Mouse (Mus musculus) stomach, embryonic 16.5 days (tissue): ENCODE results near the gene Smyd5. TPM values are rescaled to one million over a fixed set of nuclear protein-coding genes. Genes with fewer than 3 reads are reported as not detected.

Experiments
- ATAC-seq: fragments of 200-750 bp; cut with Nextera tagmentation; 2 replicates; pipeline ENCODE4 v1.8.0; 2017; ENCODE audit warnings: moderate number of reproducible peaks, moderate TSS enrichment; ENCODE audit not compliant: insufficient read depth, low FRiP score
- H3K27ac ChIP-seq: fragments of 300-500 bp; sonication (generic); 2 replicates; pipeline ENCODE4 v1.5.1; 2014; ENCODE audit warnings: low read length
- H3K27me3 ChIP-seq: fragments of 300-500 bp; sonication (generic); 2 replicates; pipeline ENCODE4 v1.6.1; 2014; ENCODE audit warnings: low read length, control low read depth, mixed read lengths; ENCODE audit not compliant: control insufficient read depth, insufficient read depth
- H3K36me3 ChIP-seq: fragments of 300-500 bp; sonication (generic); 2 replicates; pipeline ENCODE4 v1.6.1; 2014; ENCODE audit warnings: low read length; ENCODE audit not compliant: control insufficient read depth, insufficient read depth
- H3K4me1 ChIP-seq: fragments of 300-500 bp; sonication (generic); 2 replicates; pipeline ENCODE4 v1.6.1; 2014; ENCODE audit warnings: low read length, control low read depth, mixed read lengths; ENCODE audit not compliant: control insufficient read depth, insufficient read depth
- H3K4me2 ChIP-seq: fragments of 300-500 bp; sonication (generic); 2 replicates; pipeline ENCODE4 v1.6.1; 2014; ENCODE audit warnings: low read depth, low read length, mixed read lengths
- H3K4me3 ChIP-seq: fragments of 300-500 bp; sonication (generic); replicated peaks from 2 replicates; pipeline ENCODE4 v1.5.1; 2014; ENCODE audit warnings: mild to moderate bottlenecking, low read length
- H3K9ac ChIP-seq: fragments of 300-500 bp; sonication (generic); 2 replicates; pipeline ENCODE4 v1.6.1; 2014; ENCODE audit warnings: low read length
- H3K9me3 ChIP-seq: fragments of 300-500 bp; sonication (generic); replicated peaks from 2 replicates; pipeline ENCODE4 v1.6.1; 2016; ENCODE audit warnings: low read length, control low read depth; ENCODE audit not compliant: control insufficient read depth
- WGBS: fragments of 180-500 bp; shearing (Covaris S2); extraction: QIAGEN DNeasy Blood & Tissue Kit; methylation state at CpG from one replicate; pipeline ENCODE4 v1.1.7; 2014; 5-methylcytosine and 5-hydroxymethylcytosine counted together
- polyA plus RNA-seq: library from polyadenylated mRNA; unstranded; fragments of >200 nt; fragmentation: Nextera tagmentation; extraction: Ambion mirVana; gene quantifications from 2 replicates; pipeline ENCODE4 v1.2.1, GENCODE M21; 2015

Smyd5 gene
- polyA plus RNA-seq, 1 experiment from 2014 or later, result 41.6 TPM

DNA sequence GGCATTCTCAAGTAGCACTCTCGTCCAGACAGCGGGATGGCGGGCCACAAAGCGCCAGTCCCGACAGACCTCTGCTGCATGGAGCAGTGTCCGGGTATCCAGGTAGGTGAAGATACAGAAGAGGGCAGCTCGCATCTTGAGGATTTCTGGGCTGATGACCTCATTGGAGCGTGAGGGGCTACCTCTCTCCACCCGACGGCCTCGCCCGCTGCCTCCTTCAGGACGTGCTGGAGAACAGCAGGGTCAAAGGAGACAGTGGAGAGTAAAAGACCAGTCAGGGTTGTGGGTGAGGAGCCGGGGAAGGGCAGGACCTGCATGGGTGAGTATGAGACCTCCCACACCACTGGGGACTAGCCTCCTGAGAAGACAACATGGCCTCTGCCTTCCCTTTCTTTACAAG is 46.6 kb downstream of the Smyd5 start:
- Histone ChIP-seq H3K4me2 (no peak overlapping the region), H3K4me1 (no peaks in the 10 kb centered on the region), H3K27ac (no peak overlapping the region), H3K9ac (no peak overlapping the region), H3K4me3 (no peak overlapping the region), H3K36me3 (no peaks in the 10 kb centered on the region), H3K27me3 (peaks cover 4% of the 10 kb centered on the region; the same call in 1 of the 2 replicates), H3K9me3 (no peaks in the 10 kb centered on the region)
- WGBS, result 39% methylated on average over 14 of the region's 14 CpGs
- no peak for ATAC-seq

DNA sequence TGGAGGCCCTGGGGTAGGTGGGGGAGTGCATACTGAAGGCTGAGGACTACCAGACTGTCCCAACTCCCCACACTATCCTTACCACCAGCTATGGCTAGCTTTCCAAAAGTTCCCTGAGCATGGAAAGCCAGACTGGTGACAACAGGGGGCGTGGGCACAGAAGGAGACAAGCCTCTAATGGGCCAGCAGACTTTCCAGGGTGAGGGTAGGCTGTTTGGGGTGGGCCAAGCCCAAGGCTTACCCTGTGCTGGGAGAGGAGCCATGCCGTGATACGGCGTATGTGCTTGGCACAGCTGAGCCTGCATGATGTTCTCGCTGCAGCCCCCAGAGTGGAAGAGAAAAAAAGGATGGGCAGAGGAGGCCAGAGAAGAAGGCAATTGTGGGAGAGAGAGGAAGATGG is 48.2 kb downstream of the Smyd5 start:
- Histone ChIP-seq H3K36me3 (no peaks in the 10 kb centered on the region), H3K4me2 (no peak overlapping the region), H3K27ac (no peak overlapping the region), H3K9me3 (no peaks in the 10 kb centered on the region), H3K4me3 (no peak overlapping the region), H3K27me3 (peaks cover 20% of the 10 kb centered on the region), H3K4me1 (peaks cover 6% of the 10 kb centered on the region; the same call in 1 of the 2 replicates), H3K9ac (no peak overlapping the region)
- no peak for ATAC-seq
- WGBS, result 80% methylated on average over 5 of the region's 5 CpGs

DNA sequence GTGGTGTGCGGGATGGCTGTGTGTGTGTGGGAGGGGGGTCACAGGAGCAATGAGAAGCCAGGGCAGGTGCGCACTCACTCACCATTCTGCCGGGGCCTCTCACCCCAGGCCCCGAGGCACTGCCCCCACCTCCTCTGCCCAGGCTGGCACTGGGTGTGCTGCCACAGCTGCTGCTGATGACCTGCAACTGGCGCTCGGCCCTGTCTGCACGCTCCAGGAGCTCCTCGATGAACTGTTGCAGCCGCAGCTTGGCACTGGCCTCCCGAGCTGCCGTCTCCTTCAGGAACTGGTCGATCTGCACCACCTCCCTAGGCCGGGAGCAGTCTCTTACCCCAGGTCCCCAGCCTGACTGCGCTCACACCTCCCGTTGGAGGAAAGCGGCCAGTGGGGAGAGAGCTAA is 48.9 kb downstream of the Smyd5 start:
- Histone ChIP-seq H3K36me3 (no peaks in the 10 kb centered on the region), H3K4me2 (no peak overlapping the region), H3K9me3 (no peaks in the 10 kb centered on the region), H3K4me3 (no peak overlapping the region), H3K27ac (no peak overlapping the region), H3K4me1 (peaks cover 6% of the 10 kb centered on the region; the same call in 1 of the 2 replicates), H3K9ac (no peak overlapping the region), H3K27me3 (peaks cover 24% of the 10 kb centered on the region)
- no peak for ATAC-seq
- 64% methylated on average over 14 of the region's 16 CpGs for WGBS

DNA sequence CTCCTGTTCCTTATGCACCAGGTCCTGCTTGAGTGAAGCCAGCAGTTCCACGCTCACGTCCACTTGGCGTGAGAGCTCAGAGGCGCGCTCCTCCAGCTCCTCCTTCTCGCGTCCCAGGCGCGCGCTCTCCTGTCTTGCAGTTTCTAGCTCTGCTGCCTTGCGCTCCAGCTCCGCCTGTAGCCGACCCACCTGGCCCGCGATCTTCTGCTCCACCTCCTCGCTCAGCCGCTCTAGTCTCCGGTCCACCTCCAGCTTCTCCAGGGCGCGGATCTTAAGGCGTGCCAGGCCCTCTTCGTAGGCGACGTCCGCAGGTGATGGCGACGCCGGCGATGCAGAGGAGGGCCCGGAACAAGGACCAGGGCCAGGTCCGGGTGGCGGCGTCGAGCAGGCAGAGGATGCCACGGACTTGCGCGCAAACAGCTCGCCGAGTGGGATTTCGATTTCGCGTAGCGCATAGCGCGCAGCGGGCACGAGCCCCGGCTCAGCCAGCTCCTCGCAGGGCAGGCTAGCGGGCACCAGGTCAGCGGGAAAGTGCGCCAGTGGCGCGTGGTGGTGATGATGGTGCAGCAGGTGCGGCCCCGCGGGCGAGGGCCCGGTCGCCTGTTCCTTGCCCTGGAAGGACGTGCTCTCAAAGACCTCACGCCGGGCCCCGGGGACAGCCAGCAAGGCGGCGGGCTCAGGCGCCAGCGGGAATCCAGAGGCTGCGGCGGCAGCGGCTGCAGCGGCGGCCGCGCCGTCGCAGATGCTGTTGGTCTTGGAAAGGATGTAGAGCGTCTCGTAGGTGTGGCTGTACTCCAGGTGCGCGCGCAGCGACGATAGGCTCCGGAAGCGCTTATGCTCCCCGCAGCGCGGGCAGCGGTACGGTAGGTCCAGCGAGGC is 52.3 kb downstream of the Smyd5 start:
- H3K4me3 ChIP-seq, result peak overlapping the region; percentile 40
- no peak overlapping the region for H3K27ac ChIP-seq
- peak overlapping the region; percentile 45; the same call in 1 of the 2 replicates for H3K9ac ChIP-seq
- H3K27me3 ChIP-seq, result peaks cover 24% of the 10 kb centered on the region
- H3K9me3 ChIP-seq, result no peaks in the 10 kb centered on the region
- H3K36me3 ChIP-seq, result no peaks in the 10 kb centered on the region
- H3K4me1 ChIP-seq, result peaks cover 6% of the 10 kb centered on the region; the same call in 1 of the 2 replicates
- no peak for ATAC-seq
- peak overlapping the region; percentile 55 for H3K4me2 ChIP-seq
- 4% methylated on average over 90 of the region's 92 CpGs for WGBS

DNA sequence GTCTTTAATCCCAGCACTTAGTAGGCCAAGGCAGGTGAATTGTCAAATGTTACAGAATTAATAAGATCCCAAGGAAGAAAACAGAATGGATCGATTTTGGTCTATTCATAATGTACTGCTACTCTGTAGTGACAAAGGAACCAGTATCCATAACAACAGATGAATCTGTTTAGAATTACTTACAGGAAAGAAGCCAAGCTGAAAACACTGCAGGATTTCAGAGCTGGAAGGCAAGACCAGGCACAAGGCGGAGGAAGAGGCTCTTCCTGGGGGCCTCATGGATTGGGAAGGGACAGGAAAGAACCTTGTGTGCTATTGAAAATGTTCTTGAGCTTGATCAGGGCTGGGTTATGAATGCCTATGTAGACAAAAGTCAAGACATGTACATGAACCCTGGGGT is 53.9 kb downstream of the Smyd5 start:
- H3K27me3 ChIP-seq, result peaks cover 24% of the 10 kb centered on the region
- H3K36me3 ChIP-seq, result no peaks in the 10 kb centered on the region
- no peak overlapping the region for H3K4me3 ChIP-seq
- peaks cover 6% of the 10 kb centered on the region; the same call in 1 of the 2 replicates for H3K4me1 ChIP-seq
- H3K9me3 ChIP-seq, result no peaks in the 10 kb centered on the region
- H3K27ac ChIP-seq, result no peak overlapping the region
- no peak overlapping the region for H3K9ac ChIP-seq
- no peak overlapping the region for H3K4me2 ChIP-seq
- 75% methylated on average over 2 of the region's 2 CpGs for WGBS
- no peak for ATAC-seq

DNA sequence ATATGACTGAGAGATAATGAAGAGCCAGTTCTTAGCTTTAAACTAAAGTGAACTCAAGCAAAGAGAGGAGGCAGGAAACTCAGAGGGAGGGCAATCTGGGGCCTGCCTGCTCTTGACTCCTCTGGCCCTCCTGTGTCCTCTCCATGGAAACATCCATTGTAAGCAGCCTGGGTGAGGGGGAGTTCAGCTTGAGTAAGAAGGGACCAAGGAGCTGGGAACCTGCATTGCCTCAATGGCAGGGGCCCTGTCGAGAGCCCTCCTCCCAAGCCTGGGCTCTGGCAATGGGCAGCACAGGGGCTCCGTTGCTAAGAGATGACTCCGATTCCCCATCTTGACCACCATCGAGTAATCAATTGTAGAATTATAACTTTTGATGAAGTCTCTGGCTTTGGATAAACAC is 56.7 kb downstream of the Smyd5 start:
- H3K4me1 ChIP-seq, result peaks cover 6% of the 10 kb centered on the region; the same call in 1 of the 2 replicates
- no peaks in the 10 kb centered on the region for H3K9me3 ChIP-seq
- no peak overlapping the region for H3K9ac ChIP-seq
- no peaks in the 10 kb centered on the region for H3K36me3 ChIP-seq
- WGBS, result 83% methylated on average over 4 of the region's 4 CpGs
- no peak overlapping the region for H3K4me3 ChIP-seq
- no peak overlapping the region for H3K4me2 ChIP-seq
- no peak for ATAC-seq
- H3K27me3 ChIP-seq, result peaks cover 19% of the 10 kb centered on the region
- H3K27ac ChIP-seq, result no peak overlapping the region

DNA sequence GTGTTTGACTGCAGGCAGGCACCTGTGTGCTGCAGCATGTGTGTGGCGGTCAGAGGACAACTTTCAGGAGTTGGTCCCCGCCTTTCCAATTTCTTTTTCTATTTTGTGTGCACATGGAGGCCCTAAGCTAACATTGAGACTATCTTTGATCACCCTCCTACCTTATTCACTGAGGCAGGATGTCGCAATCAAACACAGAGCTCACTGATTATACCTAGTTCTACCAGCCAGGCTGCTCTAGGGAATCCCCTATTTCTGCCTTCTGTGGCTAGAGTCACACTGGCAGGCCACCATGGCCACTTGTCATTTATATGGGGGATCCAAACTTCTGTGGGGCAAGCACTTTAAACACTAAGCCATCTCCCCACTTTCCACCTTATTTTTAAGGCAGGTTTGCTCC is 57.9 kb downstream of the Smyd5 start:
- Histone ChIP-seq H3K4me2 (peak overlapping the region; percentile 25; the same call in 1 of the 2 replicates), H3K36me3 (no peaks in the 10 kb centered on the region)

DNA sequence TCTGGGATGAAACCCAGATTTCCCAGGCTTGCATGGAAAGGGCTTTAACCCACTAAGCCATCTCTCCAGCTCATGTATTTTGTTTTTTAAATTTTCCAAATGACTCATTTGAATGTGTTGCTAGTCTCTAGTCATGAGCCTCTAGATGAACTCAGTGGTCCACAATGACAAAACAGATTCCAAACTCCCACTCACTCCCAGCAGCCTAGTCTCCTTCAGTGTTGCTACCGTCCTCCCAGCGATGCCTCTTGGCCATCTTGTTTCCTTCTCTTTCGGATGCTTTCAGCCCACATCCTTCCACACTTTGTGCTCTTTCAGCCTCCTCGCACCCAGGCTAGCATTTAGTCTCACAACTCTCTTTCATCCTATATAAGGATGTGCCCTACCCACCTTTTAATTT is 58.5 kb downstream of the Smyd5 start:
- Histone ChIP-seq H3K9ac (no peak overlapping the region), H3K4me3 (no peak overlapping the region), H3K4me2 (peak overlapping the region; percentile 25; the same call in 1 of the 2 replicates), H3K36me3 (no peaks in the 10 kb centered on the region), H3K27ac (no peak overlapping the region), H3K27me3 (peaks cover 1% of the 10 kb centered on the region; the same call in 1 of the 2 replicates), H3K9me3 (no peaks in the 10 kb centered on the region), H3K4me1 (no peaks in the 10 kb centered on the region)
- no peak for ATAC-seq
- WGBS, result 83% methylated on average over 4 of the region's 4 CpGs

More for the DNA sequence above, 57.9 kb downstream of the Smyd5 start:
- H3K4me1 ChIP-seq, result peaks cover under 1% of the 10 kb centered on the region; the same call in 1 of the 2 replicates
- H3K9ac ChIP-seq, result no peak overlapping the region
- H3K27ac ChIP-seq, result 0 out of 2 replicates have a peak overlapping the region, but pooled peaks have one; percentile 6
- peaks cover 6% of the 10 kb centered on the region for H3K27me3 ChIP-seq
- WGBS, result 49% methylated on average over 3 of the region's 3 CpGs
- no peak overlapping the region for H3K4me3 ChIP-seq
- no peaks in the 10 kb centered on the region for H3K9me3 ChIP-seq
- peak; percentile 77; the same call in 1 of the 2 replicates for ATAC-seq

DNA sequence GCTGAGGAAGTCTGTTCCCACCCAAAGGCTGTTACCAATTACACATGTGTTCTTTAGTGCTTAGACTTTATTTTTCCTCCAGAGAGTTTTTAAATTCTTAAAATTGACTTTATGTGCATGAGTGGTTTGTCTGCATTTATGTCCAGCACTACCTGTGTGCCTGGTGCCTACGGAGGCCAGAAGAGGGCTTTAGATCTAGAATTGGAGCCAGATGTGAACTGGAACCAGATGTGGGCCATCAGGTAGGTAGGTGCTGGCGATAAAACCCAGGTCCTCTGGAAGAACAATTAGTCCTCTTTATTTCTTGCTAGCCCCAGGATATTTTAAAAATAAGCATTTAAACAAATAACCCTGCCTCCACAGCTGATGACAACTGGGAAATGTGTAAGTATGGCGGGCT is 59.8 kb downstream of the Smyd5 start:
- Histone ChIP-seq H3K27ac (no peak overlapping the region), H3K4me3 (no peak overlapping the region), H3K4me2 (no peak overlapping the region), H3K9me3 (no peaks in the 10 kb centered on the region), H3K27me3 (no peaks in the 10 kb centered on the region), H3K9ac (no peak overlapping the region), H3K4me1 (no peaks in the 10 kb centered on the region), H3K36me3 (no peaks in the 10 kb centered on the region)
- no peak for ATAC-seq
- whole genome bisulfite sequencing, result 93% methylated on average over 3 of the region's 3 CpGs
